Mouse (Mus musculus) embryonic fibroblast, embryonic 13.5 days (primary cell): ENCODE results near the gene Ctnnb1.

Source experiments
- CTCF ChIP-seq: IDR thresholded peaks from 2 replicates; pipeline ENCODE4 v1.5.1; 2011; ENCODE audit warnings: mild to moderate bottlenecking, control low read depth, low read length, moderate library complexity, borderline replicate concordance; ENCODE audit not compliant: insufficient read depth
- POLR2A ChIP-seq: IDR thresholded peaks from 2 replicates; pipeline ENCODE4 v1.6.1; 2011; ENCODE audit warnings: low read depth, mild to moderate bottlenecking, control low read depth, low read length, moderate library complexity

DNA sequence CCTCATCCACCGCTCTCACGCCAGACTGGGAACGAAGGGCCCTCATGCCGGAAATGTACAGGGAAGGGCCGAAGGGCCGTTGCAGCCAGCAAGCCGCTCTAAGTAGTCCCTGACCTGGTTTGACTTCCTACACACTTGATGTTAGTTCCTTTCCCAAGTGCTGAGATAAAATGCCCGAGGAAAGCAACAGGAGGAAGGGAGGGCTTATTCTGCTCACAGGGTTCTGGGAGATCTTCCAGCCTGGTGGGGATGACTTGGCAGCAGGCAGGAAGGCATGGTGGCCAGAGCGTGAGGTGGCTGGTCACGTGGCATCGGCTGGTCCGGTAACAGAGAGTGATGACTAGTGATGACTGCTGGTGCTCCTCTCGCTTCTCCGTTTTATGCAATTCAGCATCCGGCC lies 47.9 kb upstream of the Ctnnb1 start:
- TF ChIP-seq CTCF = no peak
- no peak for TF ChIP-seq POLR2A
